Mouse (Mus musculus): Measurements from ENCODE around the gene Fabp3.

The Fabp3 gene

DNA sequence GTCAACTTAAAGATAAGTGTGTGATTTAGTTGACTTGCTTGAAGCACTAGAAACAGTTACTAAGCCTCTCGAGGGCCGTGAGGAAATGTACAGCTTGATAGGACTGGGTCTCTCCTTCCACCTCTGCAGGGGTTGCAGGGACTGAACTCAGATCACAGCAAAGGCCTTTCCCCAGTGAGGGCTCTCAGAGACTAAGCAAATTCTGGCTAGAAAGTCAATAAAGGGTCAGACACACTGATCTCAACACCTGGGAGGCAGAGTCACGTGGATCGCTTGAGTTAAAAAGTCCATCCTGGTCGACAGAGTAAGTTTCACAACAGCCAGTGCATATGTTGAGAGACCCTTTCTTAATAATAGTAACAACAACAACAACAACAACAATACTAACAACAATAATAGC lies 27.5 kb downstream of the Fabp3 start:
- DNase-seq: no peak

DNA sequence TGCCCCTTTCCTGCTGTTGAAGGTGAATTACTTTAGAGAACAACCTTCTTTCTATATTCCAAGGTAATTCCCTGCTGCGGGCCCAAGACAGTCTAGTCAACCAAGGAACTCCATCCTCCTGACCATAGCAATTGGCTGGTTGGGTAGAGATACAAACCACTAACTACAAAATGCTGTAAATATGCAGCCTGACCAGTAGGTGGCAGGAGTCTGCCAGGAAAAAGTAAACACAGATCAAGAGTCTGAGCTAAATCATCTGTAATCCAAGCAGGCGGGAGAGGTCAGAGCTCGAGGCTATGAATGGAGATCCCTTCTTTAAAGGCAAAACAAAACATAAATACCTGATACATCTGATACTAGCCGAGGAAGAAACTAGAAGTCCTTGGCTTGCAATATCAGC lies 33.3 kb downstream of the Fabp3 start:
- peak; percentile 57 for DNase-seq

DNA sequence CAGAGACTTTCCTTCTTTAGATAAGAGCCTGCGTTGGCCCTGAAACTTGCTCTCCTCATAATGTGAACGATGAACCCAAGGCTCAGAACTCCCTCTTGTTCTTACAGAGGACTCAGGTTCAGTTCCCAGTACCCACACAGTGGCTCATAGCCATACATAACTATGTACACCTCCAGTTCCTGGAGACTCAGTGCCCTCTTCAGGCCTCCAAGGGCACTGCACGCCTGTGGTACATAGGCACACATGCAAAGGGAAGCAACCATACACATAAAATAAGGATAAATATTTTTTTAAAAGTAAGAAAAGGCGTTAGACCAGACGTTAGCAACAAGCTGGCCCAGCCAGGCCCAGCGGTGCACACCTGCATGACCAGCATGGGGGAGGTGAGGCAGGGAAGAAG lies 41.3 kb downstream of the Fabp3 start:
- DNase-seq: no peak

DNA sequence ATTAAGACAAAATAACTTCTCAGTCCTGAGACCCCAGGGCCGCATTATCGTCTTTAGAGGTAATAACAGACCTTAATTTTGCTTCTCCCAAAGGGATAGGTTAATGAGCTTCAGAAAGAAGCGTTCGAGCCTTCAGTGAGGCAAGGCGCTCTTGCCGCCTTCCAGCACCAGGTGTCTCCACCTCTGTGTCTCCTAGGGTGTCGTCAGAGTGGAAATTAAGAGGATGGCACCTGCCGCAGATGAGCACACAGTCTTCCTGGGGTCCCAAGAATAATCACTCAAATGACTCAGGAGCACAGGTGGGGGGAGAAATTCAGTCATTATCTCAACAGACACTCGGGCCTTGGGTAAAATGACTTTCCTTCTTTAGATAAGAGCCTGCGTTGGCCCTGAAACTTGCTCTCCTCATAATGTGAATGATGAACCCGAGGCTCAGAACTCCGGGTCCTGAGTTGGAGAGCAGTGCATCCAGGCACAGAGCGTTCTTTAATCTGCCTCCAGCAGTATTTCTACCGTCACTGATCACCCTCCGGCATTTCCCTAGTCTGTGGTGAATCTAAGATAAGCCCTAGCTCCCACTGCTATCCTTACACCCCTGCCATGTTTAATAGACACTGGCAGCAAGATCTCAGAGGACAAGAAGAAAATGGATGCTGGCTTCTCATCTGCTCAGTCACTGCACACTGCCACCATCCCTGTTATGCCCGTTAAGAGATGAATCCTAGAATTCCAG lies 42.5 kb downstream of the Fabp3 start:
- DNase-seq: no peak

DNA sequence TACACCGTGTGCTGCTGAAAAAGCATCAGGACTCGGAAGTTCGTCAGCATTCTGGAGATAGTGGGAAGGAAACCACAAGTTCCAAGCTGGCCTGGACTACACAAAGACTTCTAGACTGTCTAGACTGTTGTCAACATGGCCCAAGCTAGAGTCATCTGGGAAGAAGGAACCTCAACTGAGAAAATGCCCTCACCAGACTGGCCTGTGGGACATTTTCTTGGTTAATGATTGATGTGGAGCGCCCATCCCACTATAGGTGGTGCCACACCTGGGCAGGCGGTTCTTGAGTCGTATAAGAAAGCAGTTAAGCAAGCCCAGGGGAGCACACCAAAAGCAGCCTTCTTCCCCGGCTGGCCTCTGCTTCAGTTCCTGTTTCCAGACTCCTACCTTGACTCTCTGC lies 44.2 kb downstream of the Fabp3 start:
- DNase-seq: no peak

DNA sequence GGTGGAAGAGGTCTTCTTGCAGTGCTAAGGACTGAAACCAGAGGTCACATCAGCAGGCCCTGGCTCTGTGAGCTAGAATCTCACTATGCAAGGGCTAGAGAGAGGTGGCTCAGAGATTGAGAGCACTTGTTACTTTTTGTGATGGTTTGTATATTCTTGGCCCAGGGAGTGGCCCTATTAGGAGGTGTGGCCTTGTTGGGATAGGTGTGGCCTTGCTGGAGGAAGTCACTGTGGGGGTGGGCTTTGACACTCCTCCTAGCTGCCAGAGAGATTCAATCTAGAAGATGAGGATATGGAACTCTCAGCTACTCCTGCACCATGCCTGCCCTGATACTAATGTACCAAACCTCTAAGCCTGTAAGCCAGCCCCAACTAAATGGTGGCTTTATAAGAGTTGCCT lies 49.6 kb downstream of the Fabp3 start:
- no peak for DNase-seq

DNA sequence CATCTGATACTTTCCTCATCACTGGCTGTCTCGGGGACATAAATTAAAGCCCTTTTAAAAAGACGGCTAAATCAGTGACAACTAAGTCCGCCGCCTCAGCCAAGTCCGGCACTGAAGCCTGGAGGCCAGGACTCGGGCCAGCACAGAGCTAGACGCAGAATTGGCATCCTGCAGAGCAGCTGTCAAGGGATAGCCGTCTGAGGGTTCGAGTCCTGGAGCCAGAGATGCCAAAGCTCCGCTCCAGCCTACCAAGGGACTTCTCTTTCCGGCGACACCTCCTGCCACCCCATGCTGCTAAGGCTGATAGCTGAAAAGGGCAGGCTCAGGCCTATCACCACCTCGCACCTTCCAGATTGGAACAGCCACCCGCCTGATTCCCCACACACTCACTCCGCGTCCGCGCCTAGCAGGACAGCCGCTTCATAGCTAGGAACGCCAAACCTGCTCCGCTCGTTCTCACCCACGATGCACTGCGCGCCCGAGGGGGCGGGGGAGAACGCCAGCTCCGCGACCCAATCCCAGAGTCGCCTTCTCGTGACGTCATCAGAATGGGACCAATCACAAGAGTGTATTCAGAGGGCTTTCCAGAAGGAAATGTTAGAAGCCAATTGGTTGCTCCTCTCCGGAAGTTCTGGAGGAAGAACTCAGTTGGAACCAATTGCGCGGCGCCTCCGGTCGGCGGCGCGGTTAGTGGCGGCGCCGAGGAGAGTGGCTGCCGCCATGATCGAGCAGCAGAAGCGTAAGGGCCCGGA lies 51.3 kb downstream of the Fabp3 start, which contains the start of the genes Zcchc17 and Snrnp40:
Zcchc17 (minus strand) TSS at position 458 of the 752 bp plus-strand sequence.
Snrnp40 (plus strand) TSS at position 647 of the 752 bp plus-strand sequence.
- peak; percentile 99 for DNase-seq

DNA sequence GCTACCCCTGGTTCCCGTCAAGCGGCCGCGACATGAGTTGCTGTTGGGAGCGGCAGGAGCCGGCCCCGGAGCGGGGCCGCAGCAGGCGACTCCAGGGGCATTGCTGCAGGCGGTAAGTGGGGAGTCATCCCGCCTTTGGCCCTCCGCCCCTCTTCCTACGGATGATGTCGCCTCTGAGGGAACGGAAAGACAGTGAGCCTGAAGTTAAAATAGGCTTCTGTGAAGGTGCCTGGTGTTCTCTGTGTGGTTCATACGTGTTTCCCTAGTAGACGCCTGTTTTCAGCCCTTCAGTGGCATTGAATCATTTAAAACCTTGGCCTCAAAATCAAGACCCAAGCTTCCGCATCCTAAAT lies 51.8 kb downstream of the Fabp3 start:
- DNase-seq: no peak
